Mouse (Mus musculus): ENCODE results near the gene Swt1.

Gene Swt1

GRCm38 (mm10) chr1:151366944-151367605 is 61.2 kb downstream of the Swt1 start:
- peak; percentile 81 for DNase-seq

- peak; percentile 56 for DNase-seq
These were observed 68.9 kb downstream of the Swt1 start for GRCm38 (mm10) chr1:151359374-151359773.

- DNase-seq = peak; percentile 68
These were observed 72.3 kb downstream of the Swt1 start for GRCm38 (mm10) chr1:151355994-151356393.

- DNase-seq = peak; percentile 79
These were observed 75.3 kb downstream of the Swt1 start for GRCm38 (mm10) chr1:151352911-151353310.

GRCm38 (mm10) chr1:151348293-151348692 is 80.0 kb downstream of the Swt1 start:
- DNase-seq = peak; percentile 77

GRCm38 (mm10) chr1:151346681-151347127 is 81.6 kb downstream of the Swt1 start:
- DNase-seq = peak; percentile 87

GRCm38 (mm10) chr1:151345863-151346195 is 82.4 kb downstream of the Swt1 start:
- peak; percentile 56 for DNase-seq

- peak; percentile 100 for DNase-seq
These were observed 83.0 kb downstream of the Swt1 start for GRCm38 (mm10) chr1:151345109-151345862.

GRCm38 (mm10) chr1:151344283-151345108 is 83.8 kb downstream of the Swt1 start, which contains the start of gene Ivns1abp:
Gene Ivns1abp (plus strand): TSS chr1:151344477.
- DNase-seq = peak; percentile 100

- DNase-seq = peak; percentile 95
These were observed 84.5 kb downstream of the Swt1 start for GRCm38 (mm10) chr1:151343571-151344282.

GRCm38 (mm10) chr1:151342968-151343367 is 85.3 kb downstream of the Swt1 start:
- peak; percentile 97 for DNase-seq

GRCm38 (mm10) chr1:151342311-151342710 is 85.9 kb downstream of the Swt1 start:
- peak; percentile 40 for DNase-seq

GRCm38 (mm10) chr1:151341321-151342044 is 86.8 kb downstream of the Swt1 start:
- DNase-seq = peak; percentile 93

- peak; percentile 96 for DNase-seq
These were observed 89.3 kb downstream of the Swt1 start for GRCm38 (mm10) chr1:151338941-151339340.

- peak; percentile 94 for DNase-seq
These were observed 90.0 kb downstream of the Swt1 start for GRCm38 (mm10) chr1:151338234-151338633.

GRCm38 (mm10) chr1:151332819-151333218 is 95.4 kb downstream of the Swt1 start:
- no peak for DNase-seq

- DNase-seq = peak; percentile 72
These were observed 98.7 kb downstream of the Swt1 start for GRCm38 (mm10) chr1:151329601-151330000.

GRCm38 (mm10) chr1:151328341-151329097 is 99.7 kb downstream of the Swt1 start:
- peak; percentile 69 for DNase-seq

GRCm38 (mm10) chr1:151325328-151325727 is 102.9 kb downstream of the Swt1 start:
- no peak for DNase-seq

GRCm38 (mm10) chr1:151320408-151320807 is 107.8 kb downstream of the Swt1 start:
- DNase-seq = no peak

- DNase-seq = no peak
These were observed 109.0 kb downstream of the Swt1 start for GRCm38 (mm10) chr1:151319267-151319666.
